Mouse (Mus musculus): Measurements from ENCODE around the gene Eprs. TPM values are rescaled to one million over a fixed set of nuclear protein-coding genes. Genes with fewer than 3 reads are reported as not detected.
"Not testable (repeated sequence)": the region's sequence is repeated elsewhere in the genome, so short reads cannot be mapped to it uniquely, and the experiment has no call there.

Gene Eprs
- polyA plus RNA-seq (2014; fragmentation: Nextera tagmentation; extraction: Ambion mirVana): 144 and 150 TPM in 2 replicates

DNA sequence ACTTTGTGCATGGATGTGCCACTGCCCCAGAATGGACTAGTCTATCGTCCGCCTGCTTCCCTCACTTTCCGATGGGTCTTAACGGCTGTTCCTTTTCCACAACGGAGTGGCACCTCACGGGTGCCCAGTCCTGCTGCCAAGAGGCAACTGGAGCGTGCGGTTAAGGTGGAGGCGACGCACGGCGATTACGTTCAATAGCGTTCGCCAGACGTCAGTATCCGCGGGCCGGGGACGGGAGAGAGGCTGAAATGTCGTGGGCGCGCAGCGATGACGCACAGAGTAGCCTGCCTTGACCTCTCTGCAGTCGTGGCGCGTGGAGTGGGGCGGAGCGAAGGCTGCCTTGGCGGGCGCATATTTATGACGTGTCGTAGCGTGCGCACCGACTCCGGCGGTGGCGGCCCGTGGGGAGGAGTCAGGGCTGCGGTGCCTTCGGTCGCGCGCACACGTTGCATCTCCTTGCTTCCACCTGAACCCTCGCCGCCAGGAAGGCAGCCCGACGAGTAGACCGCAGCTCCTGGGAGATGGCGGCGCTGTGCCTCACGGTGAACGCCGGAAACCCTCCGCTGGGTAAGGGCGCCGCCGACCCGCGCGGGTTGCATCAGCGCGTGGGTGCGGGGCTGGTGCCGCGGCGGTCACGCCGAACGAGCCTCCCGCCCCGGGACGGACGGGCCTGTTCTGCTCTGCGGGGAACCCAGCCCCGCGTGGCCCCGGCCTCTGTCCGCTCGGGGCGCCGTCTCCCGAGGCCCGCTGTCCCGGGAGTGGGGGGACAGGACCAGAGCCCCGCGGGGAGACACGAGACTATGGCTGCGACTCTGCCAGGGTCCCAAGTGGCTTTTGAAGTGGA, at the start of gene Eprs:
Gene Eprs, plus strand, starts transcription at position 368 of the 844 bp plus-strand sequence.
- peak; percentile 100 for DNase-seq (ENCODE audit: low spot score)
- ATAC-seq (ENCODE audit: insufficient number of reproducible peaks, low FRiP score, low TSS enrichment, low read depth): peak; percentile 94
- H3K36me3 ChIP-seq (ENCODE audit: control insufficient read depth, insufficient read depth, low read length): no peaks in the 10 kb centered on the region
- H3K9me3 ChIP-seq (ENCODE audit: control insufficient read depth, low read length): no peaks in the 10 kb centered on the region
- H3K4me1 ChIP-seq (ENCODE audit: control insufficient read depth, insufficient read depth, low read length): peaks cover 6% of the 10 kb centered on the region; the same call in 1 of the 2 replicates
- WGBS: under 1% methylated on average over 91 of the region's 92 CpGs
- H3K4me3 ChIP-seq (ENCODE audit: low read depth, low read length): peak within 1 kb of the TSS; percentile 96
- H3K4me2 ChIP-seq (ENCODE audit: low read depth, severe bottlenecking): peak within 1 kb of the TSS; percentile 48
- H3K27ac ChIP-seq (replicated peaks; ENCODE audit: low read depth, low read length): peak within 1 kb of the TSS; percentile 85
- H3K27me3 ChIP-seq (ENCODE audit: control insufficient read depth, insufficient read depth, low read length): no peaks in the 10 kb centered on the region
- peak within 1 kb of the TSS; percentile 81 for H3K9ac ChIP-seq (ENCODE audit: low read length)

DNA sequence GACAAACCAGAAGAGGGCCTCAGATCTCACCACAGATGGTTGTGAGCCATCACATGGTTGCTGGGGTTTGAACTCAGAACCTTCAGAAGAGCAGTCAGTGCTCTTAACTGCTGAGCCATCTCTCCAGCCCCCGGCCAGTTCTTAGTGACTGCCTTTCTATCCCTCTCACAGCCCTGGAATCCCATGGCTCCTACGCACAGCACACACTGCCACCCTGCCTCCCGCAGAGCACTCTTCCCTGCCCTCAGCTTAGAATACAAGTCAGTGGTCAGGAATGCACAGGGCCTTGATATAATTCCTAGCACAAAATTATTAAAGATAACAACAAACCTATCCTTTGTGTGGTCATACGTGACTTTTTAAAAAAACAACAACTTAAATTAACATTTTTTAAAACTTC, 48.3 kb upstream of the Eprs start:
- Histone ChIP-seq H3K9me3 (ENCODE audit: control insufficient read depth, low read length) (no peaks in the 10 kb centered on the region), H3K36me3 (ENCODE audit: control insufficient read depth, insufficient read depth, low read length) (peaks cover 9% of the 10 kb centered on the region), H3K9ac (ENCODE audit: low read length) (no peak overlapping the region), H3K4me1 (ENCODE audit: control insufficient read depth, insufficient read depth, low read length) (no peaks in the 10 kb centered on the region), H3K4me2 (ENCODE audit: low read depth, severe bottlenecking) (no peak overlapping the region), H3K4me3 (ENCODE audit: low read depth, low read length) (no peak overlapping the region), H3K27me3 (ENCODE audit: control insufficient read depth, insufficient read depth, low read length) (no peaks in the 10 kb centered on the region), H3K27ac (replicated peaks; ENCODE audit: low read depth, low read length) (no peak overlapping the region)
- no peak for ATAC-seq (ENCODE audit: insufficient number of reproducible peaks, low FRiP score, low TSS enrichment, low read depth)
- DNase-seq (ENCODE audit: low spot score): no peak
- 95% methylated on average over 4 of the region's 4 CpGs for WGBS

DNA sequence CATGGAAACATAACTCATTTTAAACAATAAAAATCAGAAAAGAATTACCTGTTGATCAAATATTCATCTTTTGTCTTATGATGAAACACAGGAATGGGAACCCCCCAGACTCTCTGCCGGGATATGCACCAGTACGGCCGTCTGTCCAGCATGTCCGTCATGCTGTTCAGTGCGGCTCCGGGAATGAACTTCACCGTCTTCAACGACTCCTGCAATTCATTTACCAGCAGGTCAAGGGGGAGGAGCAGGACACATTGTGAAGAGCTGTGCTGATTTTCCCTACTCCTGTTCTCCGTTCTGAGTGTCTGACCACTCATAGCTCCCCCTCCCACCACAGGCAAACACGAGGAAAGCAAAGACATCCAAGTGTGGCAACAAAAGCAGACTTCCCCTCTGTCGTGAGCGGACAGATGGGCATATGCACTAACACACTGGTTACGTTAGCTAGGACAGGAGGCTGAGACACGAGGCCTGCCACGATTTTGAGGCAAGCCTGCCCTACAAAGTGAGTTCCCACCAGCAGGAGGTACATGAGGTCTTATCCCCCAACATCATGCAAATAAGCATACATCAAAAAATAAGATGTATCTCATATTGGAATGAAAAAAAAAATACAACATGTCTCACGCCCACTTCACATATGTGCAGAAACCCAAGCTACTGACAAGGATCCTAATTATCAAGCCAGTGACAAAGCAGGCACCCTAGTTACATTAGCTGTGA, 46.8 kb upstream of the Eprs start:
- no peaks in the 10 kb centered on the region for H3K4me1 ChIP-seq (ENCODE audit: control insufficient read depth, insufficient read depth, low read length)
- no peaks in the 10 kb centered on the region for H3K27me3 ChIP-seq (ENCODE audit: control insufficient read depth, insufficient read depth, low read length)
- no peak overlapping the region for H3K4me3 ChIP-seq (ENCODE audit: low read depth, low read length)
- no peak overlapping the region for H3K4me2 ChIP-seq (ENCODE audit: low read depth, severe bottlenecking)
- no peak for DNase-seq (ENCODE audit: low spot score)
- no peaks in the 10 kb centered on the region for H3K9me3 ChIP-seq (ENCODE audit: control insufficient read depth, low read length)
- no peak overlapping the region for H3K27ac ChIP-seq (replicated peaks; ENCODE audit: low read depth, low read length)
- WGBS: 90% methylated on average over 16 of the region's 16 CpGs
- H3K36me3 ChIP-seq (ENCODE audit: control insufficient read depth, insufficient read depth, low read length): peaks cover 13% of the 10 kb centered on the region
- no peak overlapping the region for H3K9ac ChIP-seq (ENCODE audit: low read length)
- ATAC-seq (ENCODE audit: insufficient number of reproducible peaks, low FRiP score, low TSS enrichment, low read depth): no peak

DNA sequence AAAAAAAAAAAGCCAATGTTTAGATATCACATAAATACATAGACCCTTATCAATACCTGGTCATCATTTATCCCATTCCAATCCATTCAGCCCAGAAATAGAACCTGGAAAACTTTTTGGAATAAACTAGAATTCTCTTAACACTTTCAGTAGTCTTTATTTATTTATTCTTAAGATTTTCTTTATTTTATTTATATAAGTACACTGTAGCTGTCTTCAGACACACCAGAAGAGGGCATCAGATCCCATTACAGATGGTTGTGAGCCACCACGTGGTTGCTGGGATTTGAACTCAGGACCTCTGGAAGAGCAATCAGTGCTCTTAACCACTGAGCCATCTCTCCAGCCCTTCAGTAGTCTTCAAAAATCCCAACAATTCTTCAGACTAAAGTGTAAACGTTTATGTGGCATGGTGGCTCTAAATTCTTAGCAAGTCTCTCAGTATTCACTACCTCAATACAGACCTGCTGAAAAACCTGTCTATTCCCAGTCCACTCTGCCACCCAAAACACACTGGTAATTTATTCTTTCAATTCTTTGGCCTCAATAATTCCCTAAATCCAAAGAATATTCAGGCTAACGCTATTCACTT, 35.0 kb upstream of the Eprs start:
- not testable (repeated sequence) for H3K27ac ChIP-seq (replicated peaks; ENCODE audit: low read depth, low read length); H3K9me3 ChIP-seq (ENCODE audit: control insufficient read depth, low read length)

DNA sequence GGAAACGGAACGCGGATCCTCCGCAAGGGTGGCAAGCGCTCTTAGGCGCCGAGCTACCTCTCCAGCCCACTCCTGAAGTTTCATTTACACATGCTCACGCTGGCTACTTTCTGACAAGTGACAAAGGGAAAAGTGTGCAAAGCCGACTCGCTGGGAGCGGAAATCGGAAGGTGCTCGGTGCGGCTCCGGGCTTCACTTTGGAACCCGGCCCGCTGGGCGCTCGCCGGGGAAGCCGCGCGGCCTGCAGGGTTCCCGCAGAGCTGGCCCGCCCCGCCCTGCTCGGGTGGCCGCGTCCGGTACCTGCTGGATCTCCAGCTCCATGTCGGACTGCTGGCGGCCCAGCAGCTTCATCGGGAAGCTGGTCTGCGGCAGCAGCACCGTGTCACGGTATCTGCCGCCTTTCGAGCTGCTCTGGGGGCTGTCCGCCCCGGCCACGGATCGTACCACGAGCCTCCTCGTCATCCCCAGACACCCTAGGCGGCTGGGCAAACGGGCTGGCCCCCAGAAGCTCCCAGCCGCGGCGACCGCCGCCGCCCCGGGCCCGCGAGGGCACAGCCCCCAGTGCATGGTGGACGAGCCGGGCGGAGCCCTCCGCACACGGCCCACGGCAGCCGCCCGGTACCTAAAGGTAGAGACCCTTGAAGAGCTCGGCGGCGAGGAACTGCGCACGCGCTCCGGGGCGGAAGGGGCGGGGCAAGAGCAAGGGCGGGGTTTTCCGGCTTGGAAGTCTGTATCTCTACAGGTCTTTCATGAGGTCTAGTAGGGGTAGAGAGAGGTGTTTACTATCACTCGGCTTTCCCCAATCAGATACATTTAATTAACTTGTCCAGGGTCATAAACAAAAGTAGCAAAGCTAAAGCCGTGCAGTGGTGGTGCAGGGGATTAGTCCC, 33.9 kb upstream of the Eprs start, which contains the start of gene Iars2:
Gene Iars2, minus strand, starts transcription at position 676 of the 890 bp plus-strand sequence.
- H3K4me2 ChIP-seq (ENCODE audit: low read depth, severe bottlenecking): peak within 1 kb of the TSS; percentile 56
- H3K4me1 ChIP-seq (ENCODE audit: control insufficient read depth, insufficient read depth, low read length): no peaks in the 10 kb centered on the region; the same call in 1 of the 2 replicates
- H3K36me3 ChIP-seq (ENCODE audit: control insufficient read depth, insufficient read depth, low read length): no peaks in the 10 kb centered on the region
- H3K27ac ChIP-seq (replicated peaks; ENCODE audit: low read depth, low read length): peak within 1 kb of the TSS; percentile 92
- no peaks in the 10 kb centered on the region for H3K27me3 ChIP-seq (ENCODE audit: control insufficient read depth, insufficient read depth, low read length)
- DNase-seq (ENCODE audit: low spot score) (peak; percentile 95), ATAC-seq (ENCODE audit: insufficient number of reproducible peaks, low FRiP score, low TSS enrichment, low read depth) (peak; percentile 83)
- H3K4me3 ChIP-seq (ENCODE audit: low read depth, low read length): peak within 1 kb of the TSS; percentile 85
- no peaks in the 10 kb centered on the region for H3K9me3 ChIP-seq (ENCODE audit: control insufficient read depth, low read length)
- peak within 1 kb of the TSS; percentile 84 for H3K9ac ChIP-seq (ENCODE audit: low read length)
- WGBS: under 1% methylated on average over 76 of the region's 76 CpGs

More for the DNA sequence above, 35.0 kb upstream of the Eprs start:
- not testable (repeated sequence) for H3K4me1 ChIP-seq (ENCODE audit: control insufficient read depth, insufficient read depth, low read length); H3K9ac ChIP-seq (ENCODE audit: low read length); ATAC-seq (ENCODE audit: insufficient number of reproducible peaks, low FRiP score, low TSS enrichment, low read depth); DNase-seq (ENCODE audit: low spot score); H3K27me3 ChIP-seq (ENCODE audit: control insufficient read depth, insufficient read depth, low read length); H3K36me3 ChIP-seq (ENCODE audit: control insufficient read depth, insufficient read depth, low read length)
- WGBS: 53% methylated on average over 3 of the region's 3 CpGs
- peak overlapping the region; percentile 85 for H3K4me3 ChIP-seq (ENCODE audit: low read depth, low read length)
- peak overlapping the region; percentile 56; the same call in 1 of the 2 replicates for H3K4me2 ChIP-seq (ENCODE audit: low read depth, severe bottlenecking)

DNA sequence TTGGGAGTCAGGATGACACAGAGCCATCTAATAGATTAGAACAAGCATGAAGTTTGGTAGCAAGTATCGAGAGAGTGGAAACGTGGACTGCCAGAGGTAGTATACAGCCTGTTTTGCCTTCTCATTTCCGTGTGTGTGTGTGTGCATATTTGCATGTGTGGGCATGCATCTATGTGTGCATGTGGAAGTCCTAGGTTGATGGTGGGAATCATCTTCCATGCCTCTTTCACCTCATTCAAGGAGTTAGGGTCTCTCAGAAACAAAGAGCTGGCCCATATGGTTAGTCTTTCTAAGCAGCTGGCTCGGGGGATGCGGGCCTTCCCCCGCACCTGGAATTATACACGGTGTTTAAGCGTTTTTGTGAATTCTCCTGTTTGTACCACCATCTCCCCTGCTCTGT, 33.0 kb upstream of the Eprs start:
- Histone ChIP-seq H3K9me3 (ENCODE audit: control insufficient read depth, low read length) (no peaks in the 10 kb centered on the region), H3K4me1 (ENCODE audit: control insufficient read depth, insufficient read depth, low read length) (no peaks in the 10 kb centered on the region; the same call in 1 of the 2 replicates), H3K4me2 (ENCODE audit: low read depth, severe bottlenecking) (no peak overlapping the region), H3K27me3 (ENCODE audit: control insufficient read depth, insufficient read depth, low read length) (no peaks in the 10 kb centered on the region), H3K9ac (ENCODE audit: low read length) (no peak overlapping the region), H3K4me3 (ENCODE audit: low read depth, low read length) (no peak overlapping the region), H3K36me3 (ENCODE audit: control insufficient read depth, insufficient read depth, low read length) (no peaks in the 10 kb centered on the region), H3K27ac (replicated peaks; ENCODE audit: low read depth, low read length) (no peak overlapping the region)
- WGBS: 90% methylated on average over 8 of the region's 8 CpGs
- ATAC-seq (ENCODE audit: insufficient number of reproducible peaks, low FRiP score, low TSS enrichment, low read depth) (no peak), DNase-seq (ENCODE audit: low spot score) (no peak)

DNA sequence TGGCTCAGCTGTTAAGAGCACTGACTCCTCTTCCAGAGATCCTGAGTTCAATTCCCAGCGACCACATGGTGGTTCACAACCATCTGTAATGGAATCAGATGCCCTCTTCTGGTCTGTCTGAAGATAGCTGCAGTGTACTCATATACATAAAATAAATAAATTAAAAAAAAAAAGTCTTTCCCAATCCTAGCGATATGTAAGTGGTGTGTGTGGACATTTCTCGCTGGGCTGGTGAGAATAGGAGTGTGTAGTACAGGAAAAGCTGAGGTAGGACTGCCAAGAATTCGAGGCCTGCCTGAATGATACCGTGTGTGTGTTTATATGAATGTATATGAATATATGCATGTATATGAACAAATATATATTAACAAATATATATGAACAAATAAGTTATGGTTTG, 31.5 kb upstream of the Eprs start:
- WGBS: 61% methylated on average over 5 of the region's 5 CpGs
- H3K4me3 ChIP-seq (ENCODE audit: low read depth, low read length): no peak overlapping the region
- no peak overlapping the region for H3K4me2 ChIP-seq (ENCODE audit: low read depth, severe bottlenecking)
- no peaks in the 10 kb centered on the region; the same call in 1 of the 2 replicates for H3K4me1 ChIP-seq (ENCODE audit: control insufficient read depth, insufficient read depth, low read length)
- H3K9ac ChIP-seq (ENCODE audit: low read length): no peak overlapping the region
- DNase-seq (ENCODE audit: low spot score) (no peak), ATAC-seq (ENCODE audit: insufficient number of reproducible peaks, low FRiP score, low TSS enrichment, low read depth) (no peak)
- no peaks in the 10 kb centered on the region for H3K27me3 ChIP-seq (ENCODE audit: control insufficient read depth, insufficient read depth, low read length)
- H3K27ac ChIP-seq (replicated peaks; ENCODE audit: low read depth, low read length): no peak overlapping the region
- no peaks in the 10 kb centered on the region for H3K36me3 ChIP-seq (ENCODE audit: control insufficient read depth, insufficient read depth, low read length)
- H3K9me3 ChIP-seq (ENCODE audit: control insufficient read depth, low read length): no peaks in the 10 kb centered on the region
